Mouse (Mus musculus): ENCODE measurements around the gene Magt1. TPM values are rescaled to one million over a fixed set of nuclear protein-coding genes. Genes with fewer than 3 reads are reported as not detected.

Magt1 gene
- polyA plus RNA-seq, 1 experiment from 2014 or later, result 23.9 TPM

Other genes starting within 250 kb of the Magt1 start
- gene Fgf16, start 247.6 kb downstream of the Magt1 start, polyA plus RNA-seq (2015; fragmentation: Nextera tagmentation; extraction: Ambion mirVana), result not detected in 2 replicates
- gene Atrx, start 82.5 kb downstream of the Magt1 start, polyA plus RNA-seq (2015; fragmentation: Nextera tagmentation; extraction: Ambion mirVana), result 286 and 303 TPM in 2 replicates
- gene Cox7b, start 3.8 kb upstream of the Magt1 start, polyA plus RNA-seq (2015; fragmentation: Nextera tagmentation; extraction: Ambion mirVana), result 339 and 347 TPM in 2 replicates
- gene Atp7a, start 15.4 kb upstream of the Magt1 start, polyA plus RNA-seq (2015; fragmentation: Nextera tagmentation; extraction: Ambion mirVana), result 16.5 and 17.6 TPM in 2 replicates
- gene Tlr13, start 131.3 kb upstream of the Magt1 start, polyA plus RNA-seq (2015; fragmentation: Nextera tagmentation; extraction: Ambion mirVana), result 0.23 and 0.33 TPM in 2 replicates
- gene Pgk1, start 175.2 kb upstream of the Magt1 start, polyA plus RNA-seq (2015; fragmentation: Nextera tagmentation; extraction: Ambion mirVana), result 262 and 269 TPM in 2 replicates
- 11.4 and 14.5 TPM in 2 replicates for gene Taf9b, start 209.3 kb upstream of the Magt1 start, polyA plus RNA-seq (2015; fragmentation: Nextera tagmentation; extraction: Ambion mirVana)
- gene Fnd3c2, start 243.5 kb upstream of the Magt1 start, polyA plus RNA-seq (2015; fragmentation: Nextera tagmentation; extraction: Ambion mirVana), result not detected in 2 replicates